Mouse (Mus musculus): ENCODE data around the gene Trmt61a. TPM values are rescaled to one million over a fixed set of nuclear protein-coding genes. Genes with fewer than 3 reads are reported as not detected.
"Not testable (repeated sequence)": the region's sequence is repeated elsewhere in the genome, so short reads cannot be mapped to it uniquely, and the experiment has no call there.

Gene Trmt61a
- polyA plus RNA-seq (2015; fragmentation: Nextera tagmentation; extraction: Ambion mirVana): 9.0 and 9.4 TPM in 2 replicates

DNA sequence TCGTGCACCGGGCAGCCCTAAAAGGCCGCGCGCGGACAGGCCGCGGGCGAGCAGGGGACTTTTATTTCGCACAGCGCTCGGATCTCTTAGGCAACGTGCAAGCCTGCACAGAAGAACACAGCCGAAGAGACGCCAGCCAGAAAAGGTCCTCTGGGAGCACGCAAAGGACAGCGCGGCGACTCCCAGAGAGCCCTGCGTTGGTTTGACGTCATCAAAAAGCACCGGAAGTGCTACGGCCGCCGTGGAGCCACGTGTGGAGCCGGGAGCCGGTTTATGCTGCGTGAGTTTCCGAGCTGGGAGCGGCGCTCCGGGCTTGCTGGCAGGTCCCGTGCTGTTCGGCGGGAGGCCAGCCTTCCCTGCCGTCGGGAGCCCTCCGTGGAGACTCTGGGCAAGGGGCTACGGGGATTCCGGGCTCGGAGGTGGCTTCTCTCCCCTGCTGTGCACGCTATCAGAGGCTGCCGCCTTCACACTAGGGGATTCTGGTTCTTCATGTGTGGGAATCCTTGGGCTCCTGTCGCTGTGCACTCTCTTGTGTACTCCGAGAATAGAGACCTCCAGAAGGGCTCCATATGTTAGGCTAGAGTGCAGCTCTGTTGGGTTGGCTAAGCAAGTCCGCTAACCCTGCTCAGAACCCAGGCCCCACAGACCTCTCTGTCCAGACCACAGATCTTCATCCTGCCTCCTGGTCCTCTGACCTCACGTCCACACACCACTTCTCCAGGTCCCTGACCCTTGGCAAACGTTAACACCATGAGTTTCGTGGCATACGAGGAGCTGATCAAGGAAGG lies at the start of gene Trmt61a:
Trmt61a (plus strand) TSS at position 224 of the 788 bp plus-strand sequence.
- peak; percentile 90 for ATAC-seq
- Histone ChIP-seq H3K27me3 (peaks cover 5% of the 10 kb centered on the region), H3K4me3 (replicated peaks) (peak within 1 kb of the TSS; percentile 63), H3K9ac (replicated peaks) (peak within 1 kb of the TSS; percentile 79), H3K27ac (peak within 1 kb of the TSS; percentile 93), H3K9me3 (no peaks in the 10 kb centered on the region), H3K36me3 (peaks cover 27% of the 10 kb centered on the region), H3K4me1 (replicated peaks) (peaks cover 25% of the 10 kb centered on the region), H3K4me2 (replicated peaks) (peak within 1 kb of the TSS; percentile 88)
- under 1% methylated on average over 51 of the region's 51 CpGs for WGBS

DNA sequence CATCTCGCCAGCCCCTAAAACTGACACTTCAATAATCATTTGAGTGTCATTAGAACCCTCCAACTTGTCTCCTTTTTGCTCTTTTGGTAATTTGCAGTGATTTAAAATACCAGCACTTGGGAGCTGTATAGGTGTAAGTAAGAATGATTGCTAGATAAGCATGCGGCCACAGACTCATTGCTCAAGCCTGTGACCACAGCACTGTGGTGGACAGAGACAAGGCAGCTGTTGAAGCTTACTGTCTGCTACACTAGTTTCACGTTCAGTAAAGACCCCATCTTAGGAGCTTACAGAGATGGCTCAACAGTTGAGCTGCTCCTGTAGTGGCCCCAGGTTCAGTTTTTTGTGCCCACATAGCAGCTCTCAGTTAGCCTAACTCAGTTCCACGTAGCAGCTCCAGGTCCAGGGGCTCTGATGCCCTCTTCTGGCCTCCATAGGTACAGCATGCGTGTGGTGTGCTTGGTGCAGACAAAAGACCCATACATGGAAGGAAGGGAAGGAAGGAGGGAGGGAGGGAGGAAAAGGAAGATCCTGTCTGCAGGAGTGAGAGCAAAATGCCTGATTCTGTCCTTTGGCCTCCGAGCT lies 29.8 kb upstream of the Trmt61a start:
- Histone ChIP-seq H3K36me3 (peaks cover 86% of the 10 kb centered on the region), H3K27ac (no peak overlapping the region), H3K4me3 (replicated peaks) (no peak overlapping the region), H3K4me1 (replicated peaks) (no peaks in the 10 kb centered on the region), H3K27me3 (no peaks in the 10 kb centered on the region), H3K9ac (replicated peaks) (no peak overlapping the region; the same call in 1 of the 2 replicates), H3K9me3 (no peaks in the 10 kb centered on the region), H3K4me2 (replicated peaks) (no peak overlapping the region)
- peak; percentile 60 for ATAC-seq
- WGBS: 56% methylated on average over 6 of the region's 6 CpGs

DNA sequence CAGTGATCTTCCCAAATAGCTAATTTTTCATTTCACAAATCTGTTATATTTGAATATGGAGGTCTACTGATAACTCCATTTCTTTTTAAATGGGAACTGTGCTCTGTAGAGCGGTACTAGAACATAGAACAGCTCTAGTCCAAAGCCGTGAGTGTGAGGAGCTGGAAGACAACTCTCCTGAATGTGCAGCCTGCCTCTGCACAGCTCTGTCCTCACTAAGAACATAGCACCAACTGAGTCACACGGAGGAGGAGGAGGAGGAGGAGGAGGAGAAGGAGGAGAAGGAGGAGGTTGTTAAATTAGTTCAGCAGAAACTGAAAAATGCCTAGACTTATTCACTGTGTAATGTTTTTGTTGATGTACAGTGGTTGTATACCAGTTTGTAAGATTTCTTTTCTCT lies 25.0 kb upstream of the Trmt61a start:
- Histone ChIP-seq H3K4me2 (replicated peaks) (no peak overlapping the region), H3K4me3 (replicated peaks) (no peak overlapping the region), H3K36me3 (peaks cover 76% of the 10 kb centered on the region), H3K9ac (replicated peaks) (no peak overlapping the region), H3K4me1 (replicated peaks) (peaks cover 3% of the 10 kb centered on the region; the same call in 1 of the 2 replicates), H3K9me3 (no peaks in the 10 kb centered on the region), H3K27ac (no peak overlapping the region), H3K27me3 (no peaks in the 10 kb centered on the region)
- WGBS: 91% methylated on average over 3 of the region's 3 CpGs
- no peak for ATAC-seq

DNA sequence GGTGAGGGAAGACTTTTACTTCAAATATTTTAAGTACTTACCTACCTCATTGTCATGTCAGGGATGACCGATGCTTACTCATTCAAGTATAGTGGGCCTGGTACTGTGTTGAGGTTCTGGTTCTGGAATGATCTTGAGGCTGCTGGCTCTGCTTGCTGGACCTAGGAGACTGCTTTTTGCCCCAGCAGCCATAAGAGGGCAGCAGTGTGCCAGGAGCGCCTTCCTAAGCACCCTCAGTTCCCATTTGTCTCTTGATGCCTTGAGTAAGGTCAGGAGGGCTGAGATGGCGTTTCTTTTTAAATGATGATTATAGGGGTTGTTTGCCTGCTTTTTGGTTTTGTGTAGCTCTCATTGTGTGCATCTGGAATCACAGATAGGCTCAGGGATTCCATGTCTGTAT lies 24.5 kb upstream of the Trmt61a start:
- WGBS: 29% methylated on average over 3 of the region's 3 CpGs
- Histone ChIP-seq H3K4me2 (replicated peaks) (no peak overlapping the region), H3K9ac (replicated peaks) (no peak overlapping the region), H3K4me1 (replicated peaks) (peaks cover 3% of the 10 kb centered on the region; the same call in 1 of the 2 replicates), H3K27me3 (no peaks in the 10 kb centered on the region), H3K36me3 (peaks cover 71% of the 10 kb centered on the region), H3K27ac (no peak overlapping the region), H3K9me3 (no peaks in the 10 kb centered on the region), H3K4me3 (replicated peaks) (no peak overlapping the region)
- no peak for ATAC-seq

DNA sequence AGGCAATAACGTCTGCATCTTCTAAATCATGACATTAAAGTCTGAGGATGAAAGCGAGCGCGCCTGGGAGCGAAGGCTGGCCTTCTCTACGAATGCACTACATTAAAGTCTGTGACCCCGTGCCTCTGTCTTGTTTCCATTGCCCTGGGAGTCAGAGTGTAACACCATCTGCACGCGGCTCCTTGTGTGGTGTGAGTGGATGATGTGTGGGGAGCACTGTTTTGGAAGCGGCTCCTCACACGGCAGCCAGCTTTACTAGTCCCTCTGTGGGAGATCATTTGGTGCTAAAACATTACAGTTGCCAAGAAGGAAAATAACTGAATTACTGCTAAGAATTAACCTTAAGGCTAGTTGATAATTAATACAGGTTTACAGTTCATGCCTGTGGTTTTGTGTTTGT lies 22.2 kb upstream of the Trmt61a start:
- no peak overlapping the region for H3K4me3 ChIP-seq (replicated peaks)
- no peak overlapping the region for H3K9ac ChIP-seq (replicated peaks)
- no peak overlapping the region for H3K4me2 ChIP-seq (replicated peaks)
- ATAC-seq: no peak
- 96% methylated on average over 11 of the region's 11 CpGs for WGBS
- no peaks in the 10 kb centered on the region for H3K9me3 ChIP-seq
- peaks cover 61% of the 10 kb centered on the region for H3K36me3 ChIP-seq
- H3K4me1 ChIP-seq (replicated peaks): peaks cover 3% of the 10 kb centered on the region; the same call in 1 of the 2 replicates
- no peak overlapping the region for H3K27ac ChIP-seq
- no peaks in the 10 kb centered on the region for H3K27me3 ChIP-seq

DNA sequence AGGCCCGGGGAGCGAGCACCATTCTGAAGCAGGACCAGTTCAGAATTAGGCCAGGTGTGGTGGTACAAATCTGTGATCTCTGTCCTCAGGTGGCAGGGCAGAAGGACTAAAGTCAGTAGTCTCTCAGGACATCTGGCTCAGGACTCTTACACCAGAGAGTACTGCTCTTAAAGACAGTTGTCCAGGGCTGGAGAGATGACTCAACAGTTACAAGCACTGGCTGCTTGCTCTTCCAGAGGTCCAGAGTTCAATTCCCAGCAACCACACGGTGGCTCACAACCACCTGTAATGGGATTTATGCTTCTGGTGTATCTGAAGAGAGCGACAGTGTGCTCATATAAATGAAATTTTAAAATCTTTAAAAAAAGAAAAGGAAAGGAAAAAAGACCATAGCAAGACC lies 18.6 kb upstream of the Trmt61a start:
- WGBS: 95% methylated on average over 4 of the region's 4 CpGs
- H3K27ac ChIP-seq: no peak overlapping the region
- peaks cover 55% of the 10 kb centered on the region for H3K36me3 ChIP-seq
- no peak for ATAC-seq
- H3K9me3 ChIP-seq: no peaks in the 10 kb centered on the region
- peaks cover 7% of the 10 kb centered on the region for H3K4me1 ChIP-seq (replicated peaks)
- no peaks in the 10 kb centered on the region for H3K27me3 ChIP-seq
- no peak overlapping the region for H3K9ac ChIP-seq (replicated peaks)
- H3K4me3 ChIP-seq (replicated peaks): no peak overlapping the region
- H3K4me2 ChIP-seq (replicated peaks): no peak overlapping the region

DNA sequence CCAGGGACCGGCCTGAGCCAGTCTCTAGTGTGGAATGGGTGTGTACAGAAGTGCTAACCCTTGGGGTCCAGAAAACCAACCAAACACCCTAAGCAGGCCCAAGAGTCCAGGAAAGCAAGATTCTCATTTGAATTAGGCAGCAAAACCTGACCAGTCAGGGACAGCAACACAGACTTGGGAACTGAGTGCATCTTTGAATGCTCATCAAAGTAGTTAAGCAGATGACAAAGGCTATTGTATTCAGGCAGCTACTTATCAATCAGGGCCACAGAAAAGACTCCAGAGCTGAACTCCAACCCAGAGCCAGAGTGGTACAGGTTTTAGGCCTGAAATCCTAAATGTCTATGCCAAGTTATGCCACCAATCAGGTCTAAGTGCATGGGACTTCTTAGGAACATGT lies 17.3 kb upstream of the Trmt61a start:
- Histone ChIP-seq H3K4me2 (replicated peaks) (no peak overlapping the region), H3K9ac (replicated peaks) (no peak overlapping the region), H3K9me3 (no peaks in the 10 kb centered on the region), H3K4me3 (replicated peaks) (no peak overlapping the region), H3K27me3 (no peaks in the 10 kb centered on the region), H3K27ac (no peak overlapping the region), H3K4me1 (replicated peaks) (peaks cover 7% of the 10 kb centered on the region), H3K36me3 (peaks cover 46% of the 10 kb centered on the region)
- no peak for ATAC-seq
- WGBS: 91% methylated on average over 1 of the region's 1 CpGs

DNA sequence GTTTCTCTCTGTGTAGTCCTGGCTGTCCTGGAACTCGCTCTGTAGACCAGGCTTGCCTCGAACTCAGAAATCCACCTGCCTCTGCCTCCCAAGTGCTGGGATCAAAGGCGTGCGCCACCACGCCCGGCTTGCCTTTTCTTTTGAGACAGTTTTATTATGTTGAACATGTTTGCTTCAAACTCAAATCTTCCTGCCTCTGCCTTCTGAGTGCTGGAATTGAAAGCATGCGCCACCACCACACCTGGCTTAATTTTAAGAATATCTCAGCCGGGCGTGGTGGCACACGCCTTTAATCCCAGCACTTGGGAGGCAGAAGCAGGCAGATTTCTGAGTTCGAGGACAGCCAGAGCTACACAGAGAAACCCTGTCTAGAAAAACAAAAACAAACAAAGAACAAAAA lies 16.4 kb upstream of the Trmt61a start:
- not testable (repeated sequence) for H3K4me3 ChIP-seq (replicated peaks); H3K9ac ChIP-seq (replicated peaks); ATAC-seq; H3K4me1 ChIP-seq (replicated peaks); H3K4me2 ChIP-seq (replicated peaks); H3K27ac ChIP-seq; H3K9me3 ChIP-seq; H3K27me3 ChIP-seq
- peaks cover 38% of the 10 kb centered on the region for H3K36me3 ChIP-seq
- 96% methylated on average over 11 of the region's 11 CpGs for WGBS

DNA sequence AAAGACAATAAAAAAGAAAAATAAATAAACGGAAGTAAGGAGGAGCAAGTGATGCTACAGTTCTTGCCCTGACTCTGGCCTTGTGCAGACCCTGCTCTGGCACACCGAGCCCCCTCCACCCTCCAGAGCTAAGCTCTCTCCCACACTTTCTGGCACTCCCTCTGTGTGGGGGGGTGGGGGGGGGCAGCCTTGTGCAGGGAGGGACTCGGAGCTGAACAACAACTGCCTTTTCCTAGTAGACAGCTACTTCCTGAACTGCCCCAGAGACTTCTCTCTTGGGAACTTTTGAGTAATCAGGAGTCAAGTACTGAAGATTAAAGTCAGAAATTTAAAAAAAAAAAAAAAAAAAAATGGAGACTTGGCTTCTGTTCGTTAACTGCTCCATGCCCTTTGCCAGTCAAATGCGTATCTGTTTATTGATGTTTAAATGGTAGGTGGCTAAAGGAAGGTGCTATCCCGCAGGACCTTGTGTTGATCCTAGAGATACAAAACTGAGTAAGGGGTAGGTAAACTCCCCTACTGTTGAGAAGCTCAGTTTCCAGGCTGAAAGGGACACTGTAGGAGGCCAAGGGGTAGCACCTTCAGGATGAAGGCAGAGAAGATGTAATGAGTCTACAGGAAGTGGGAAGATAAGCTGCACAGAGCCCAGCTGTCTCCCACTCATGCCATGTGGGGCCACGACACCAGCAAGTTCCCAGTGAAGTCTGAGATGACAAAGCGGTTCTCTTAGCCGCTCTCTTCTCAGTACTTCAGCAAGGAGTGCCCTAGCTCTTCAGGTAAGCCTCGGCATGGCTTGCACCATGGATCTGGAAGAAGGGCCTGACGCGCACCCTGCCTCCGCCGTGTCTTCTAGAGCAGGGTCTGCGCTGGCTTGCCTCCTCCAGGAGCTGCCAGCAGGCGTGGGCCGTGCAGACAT lies 14.4 kb upstream of the Trmt61a start:
- H3K27me3 ChIP-seq: no peaks in the 10 kb centered on the region
- ATAC-seq: no peak
- WGBS: 69% methylated on average over 17 of the region's 17 CpGs
- H3K9me3 ChIP-seq: no peaks in the 10 kb centered on the region
- H3K27ac ChIP-seq: peak overlapping the region; percentile 51; the same call in 1 of the 2 replicates
- no peak overlapping the region for H3K4me3 ChIP-seq (replicated peaks)
- H3K9ac ChIP-seq (replicated peaks): 0 out of 2 replicates have a peak overlapping the region, but pooled peaks have one; percentile 23
- peaks cover 12% of the 10 kb centered on the region for H3K4me1 ChIP-seq (replicated peaks)
- peaks cover 34% of the 10 kb centered on the region for H3K36me3 ChIP-seq
- no peak overlapping the region for H3K4me2 ChIP-seq (replicated peaks)

DNA sequence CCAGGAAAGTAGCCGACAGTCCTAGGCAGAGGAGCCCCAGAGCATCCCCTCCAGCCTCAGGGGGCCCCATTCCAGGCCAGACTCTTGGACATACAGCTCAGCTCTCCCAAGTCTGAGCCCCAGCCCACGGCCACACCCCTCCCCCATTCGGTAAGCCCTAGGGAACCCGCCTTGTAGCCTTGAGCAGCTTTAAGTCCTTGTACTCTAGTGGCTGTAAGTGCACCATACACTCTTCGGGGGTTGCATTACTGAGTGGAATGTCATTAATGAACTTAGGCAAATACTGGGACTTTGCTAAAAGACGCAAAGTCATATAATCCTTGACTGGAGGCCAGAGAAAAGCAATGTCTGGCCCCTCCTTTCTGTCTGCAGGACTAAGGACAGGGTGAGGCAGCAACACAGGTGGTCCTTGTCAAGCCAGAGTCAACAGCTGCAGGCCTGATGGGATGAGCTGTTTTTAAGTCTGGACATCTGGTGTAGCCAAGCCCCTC lies 13.7 kb upstream of the Trmt61a start:
- no peak for ATAC-seq
- no peaks in the 10 kb centered on the region for H3K9me3 ChIP-seq
- no peak overlapping the region for H3K4me2 ChIP-seq (replicated peaks)
- peaks cover 19% of the 10 kb centered on the region for H3K4me1 ChIP-seq (replicated peaks)
- H3K27ac ChIP-seq: peak overlapping the region; percentile 51; the same call in 1 of the 2 replicates
- no peak overlapping the region for H3K4me3 ChIP-seq (replicated peaks)
- WGBS: 37% methylated on average over 6 of the region's 6 CpGs
- H3K36me3 ChIP-seq: peaks cover 35% of the 10 kb centered on the region
- 0 out of 2 replicates have a peak overlapping the region, but pooled peaks have one; percentile 23 for H3K9ac ChIP-seq (replicated peaks)
- no peaks in the 10 kb centered on the region for H3K27me3 ChIP-seq

DNA sequence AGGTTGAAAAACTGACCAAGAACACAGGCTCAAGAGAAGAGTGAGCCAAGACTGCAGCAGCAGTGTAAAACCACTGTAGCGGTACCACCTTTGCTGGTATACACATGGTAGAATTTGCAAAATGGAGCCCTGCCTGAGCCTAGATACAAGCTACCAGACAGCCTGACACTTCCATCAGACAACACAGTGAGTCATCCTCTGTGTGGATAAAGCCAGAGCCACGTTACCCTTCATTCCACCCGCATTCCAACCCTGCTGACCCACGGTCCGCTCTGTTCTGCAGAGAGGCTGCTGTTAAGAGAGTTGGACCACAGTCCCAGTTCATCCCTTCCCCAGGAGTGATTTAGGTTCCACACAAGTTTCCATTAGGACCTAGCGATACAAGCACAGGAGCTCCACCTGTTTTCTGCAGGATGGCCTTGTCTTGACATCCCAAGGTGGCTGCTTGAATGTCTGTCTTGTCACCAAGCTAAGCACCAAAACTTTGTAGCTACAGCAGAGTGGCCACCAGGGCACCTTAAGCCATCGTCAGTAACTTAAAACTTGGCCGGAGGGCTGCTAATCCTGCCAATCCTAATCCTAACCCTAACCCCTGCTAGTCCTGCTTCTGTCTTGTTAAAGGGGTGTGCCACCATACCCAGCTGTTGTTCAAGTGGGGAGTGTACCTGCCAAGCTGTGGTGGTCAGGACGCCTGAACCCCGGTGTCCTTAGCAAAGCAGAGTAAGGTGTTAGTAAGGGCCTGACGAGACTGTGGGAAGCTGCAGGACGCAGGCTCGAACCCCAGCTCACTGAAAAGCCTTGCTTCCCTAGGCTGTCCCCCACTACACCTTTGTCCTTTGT lies 12.6 kb upstream of the Trmt61a start:
- no peak overlapping the region for H3K27ac ChIP-seq
- no peak overlapping the region for H3K9ac ChIP-seq (replicated peaks)
- ATAC-seq: no peak
- H3K4me2 ChIP-seq (replicated peaks): no peak overlapping the region
- H3K36me3 ChIP-seq: peaks cover 38% of the 10 kb centered on the region
- H3K4me1 ChIP-seq (replicated peaks): peaks cover 30% of the 10 kb centered on the region
- 81% methylated on average over 13 of the region's 13 CpGs for WGBS
- no peak overlapping the region for H3K4me3 ChIP-seq (replicated peaks)
- no peaks in the 10 kb centered on the region for H3K9me3 ChIP-seq
- no peaks in the 10 kb centered on the region for H3K27me3 ChIP-seq

All from midbrain, embryonic 13.5 days (tissue).